Mouse (Mus musculus): ENCODE measurements around the gene Gm5796.
"Not testable (repeated sequence)": the region's sequence is repeated elsewhere in the genome, so short reads cannot be mapped to it uniquely, and the experiment has no call there.

Gm5796 gene

GRCm38 (mm10) chr14:4023641-4024040 is at the start of gene Gm5796:
TSS of gene Gm5796 (plus strand) at chr14:4023941.
- in situ Hi-C loops (cut with MboI): not testable (repeated sequence)

GRCm38 (mm10) chr14:3998094-3998493 is 25.6 kb upstream of the Gm5796 start, which contains the start of gene Gm3099:
TSS of gene Gm3099 (plus strand) at chr14:3998394.
- in situ Hi-C loops (cut with MboI): not testable (repeated sequence)

GRCm38 (mm10) chr14:4083820-4084219 is 60.1 kb downstream of the Gm5796 start, which contains the start of gene Gm3115:
TSS of gene Gm3115 (plus strand) at chr14:4084120.
- in situ Hi-C loops (cut with MboI): not testable (repeated sequence)

Data from mature B cell (primary cell).